Mouse (Mus musculus): ENCODE results near the gene Habp2. TPM values are rescaled to one million over a fixed set of nuclear protein-coding genes. Genes with fewer than 3 reads are reported as not detected.
"Not testable (repeated sequence)": the region's sequence is repeated elsewhere in the genome, so short reads cannot be mapped to it uniquely, and the experiment has no call there.

The Habp2 gene
- polyA plus RNA-seq, 1 experiment from 2014 or later: 1.7 TPM

- no peak overlapping the region for H3K27ac ChIP-seq (replicated peaks in 1 of 2; ENCODE audit: control insufficient read depth in 1 of 2, insufficient read depth in 1 of 2, low read depth in 2 of 2, low read length in 2 of 2)
- H3K27me3 ChIP-seq (ENCODE audit: control insufficient read depth, insufficient read depth, low read length): no peaks in the 10 kb centered on the region
- H3K4me1 ChIP-seq (ENCODE audit: control insufficient read depth in 2 of 2, insufficient read depth in 2 of 2, low read length in 2 of 2): peaks cover 0 to 3% of the 10 kb centered on the region in 2 experiments; a peak in 1 of 4 replicates
- no peaks in the 10 kb centered on the region for H3K9me3 ChIP-seq (ENCODE audit: control insufficient read depth, low read length)
- H3K4me3 ChIP-seq (ENCODE audit: control insufficient read depth in 1 of 2, insufficient read depth in 1 of 2, low read depth in 1 of 2, low read length in 2 of 2): no peak overlapping the region
- H3K36me3 ChIP-seq (ENCODE audit: control insufficient read depth, insufficient read depth, low read length): peaks cover 94% of the 10 kb centered on the region
- no peak overlapping the region for H3K4me2 ChIP-seq (ENCODE audit: low read length)
- WGBS: 78% methylated on average over 3 of the region's 3 CpGs
- no peak for ATAC-seq (ENCODE audit: insufficient number of reproducible peaks, insufficient read depth, low FRiP score, low read depth)
- H3K9ac ChIP-seq (ENCODE audit: low read length): no peak overlapping the region
Observed at GRCm38 (mm10) chr19:56346016-56346415, 59.1 kb downstream of the Habp2 start.

- peaks cover 0 to 3% of the 10 kb centered on the region in 2 experiments; a peak in 1 of 4 replicates for H3K4me1 ChIP-seq (ENCODE audit: control insufficient read depth in 2 of 2, insufficient read depth in 2 of 2, low read length in 2 of 2)
- H3K27me3 ChIP-seq (ENCODE audit: control insufficient read depth, insufficient read depth, low read length): no peaks in the 10 kb centered on the region
- peaks cover 94% of the 10 kb centered on the region for H3K36me3 ChIP-seq (ENCODE audit: control insufficient read depth, insufficient read depth, low read length)
- H3K27ac ChIP-seq (replicated peaks in 1 of 2; ENCODE audit: control insufficient read depth in 1 of 2, insufficient read depth in 1 of 2, low read depth in 2 of 2, low read length in 2 of 2): no peak overlapping the region
- ATAC-seq (ENCODE audit: insufficient number of reproducible peaks, insufficient read depth, low FRiP score, low read depth): no peak
- 60% methylated on average over 13 of the region's 13 CpGs for WGBS
- no peak overlapping the region for H3K4me3 ChIP-seq (ENCODE audit: control insufficient read depth in 1 of 2, insufficient read depth in 1 of 2, low read depth in 1 of 2, low read length in 2 of 2)
- no peaks in the 10 kb centered on the region for H3K9me3 ChIP-seq (ENCODE audit: control insufficient read depth, low read length)
- H3K4me2 ChIP-seq (ENCODE audit: low read length): no peak overlapping the region
- H3K9ac ChIP-seq (ENCODE audit: low read length): no peak overlapping the region
Observed at GRCm38 (mm10) chr19:56346750-56347149, 59.8 kb downstream of the Habp2 start.

GRCm38 (mm10) chr19:56349295-56349694, 62.4 kb downstream of the Habp2 start:
- ATAC-seq (ENCODE audit: insufficient number of reproducible peaks, insufficient read depth, low FRiP score, low read depth): no peak
- peaks cover 91% of the 10 kb centered on the region for H3K36me3 ChIP-seq (ENCODE audit: control insufficient read depth, insufficient read depth, low read length)
- no peaks in the 10 kb centered on the region for H3K27me3 ChIP-seq (ENCODE audit: control insufficient read depth, insufficient read depth, low read length)
- H3K4me1 ChIP-seq (ENCODE audit: control insufficient read depth in 2 of 2, insufficient read depth in 2 of 2, low read length in 2 of 2): 0 out of 4 replicates have a peak, but pooled peaks cover 0 to 3% of the 10 kb centered on the region in 2 experiments
- WGBS: 25% methylated on average over 6 of the region's 6 CpGs
- no peak overlapping the region for H3K4me3 ChIP-seq (ENCODE audit: control insufficient read depth in 1 of 2, insufficient read depth in 1 of 2, low read depth in 1 of 2, low read length in 2 of 2)
- H3K9ac ChIP-seq (ENCODE audit: low read length): no peak overlapping the region
- no peak overlapping the region for H3K4me2 ChIP-seq (ENCODE audit: low read length)
- peaks cover 6% of the 10 kb centered on the region for H3K9me3 ChIP-seq (ENCODE audit: control insufficient read depth, low read length)
- no peak overlapping the region for H3K27ac ChIP-seq (replicated peaks in 1 of 2; ENCODE audit: control insufficient read depth in 1 of 2, insufficient read depth in 1 of 2, low read depth in 2 of 2, low read length in 2 of 2)

GRCm38 (mm10) chr19:56353689-56354088, 66.8 kb downstream of the Habp2 start:
- no peak overlapping the region for H3K9ac ChIP-seq (ENCODE audit: low read length)
- no peak for ATAC-seq (ENCODE audit: insufficient number of reproducible peaks, insufficient read depth, low FRiP score, low read depth)
- 85% methylated on average over 10 of the region's 10 CpGs for WGBS

GRCm38 (mm10) chr19:56355201-56355600, 68.3 kb downstream of the Habp2 start:
- Histone ChIP-seq H3K9me3 (ENCODE audit: control insufficient read depth, low read length) (peaks cover 6% of the 10 kb centered on the region), H3K27me3 (ENCODE audit: control insufficient read depth, insufficient read depth, low read length) (no peaks in the 10 kb centered on the region), H3K36me3 (ENCODE audit: control insufficient read depth, insufficient read depth, low read length) (peaks cover 85% of the 10 kb centered on the region), H3K4me3 (ENCODE audit: control insufficient read depth in 1 of 2, insufficient read depth in 1 of 2, low read depth in 1 of 2, low read length in 2 of 2) (no peak overlapping the region), H3K4me2 (ENCODE audit: low read length) (no peak overlapping the region), H3K9ac (ENCODE audit: low read length) (no peak overlapping the region), H3K27ac (replicated peaks in 1 of 2; ENCODE audit: control insufficient read depth in 1 of 2, insufficient read depth in 1 of 2, low read depth in 2 of 2, low read length in 2 of 2) (no peak overlapping the region), H3K4me1 (ENCODE audit: control insufficient read depth in 2 of 2, insufficient read depth in 2 of 2, low read length in 2 of 2) (peaks cover 7 to 21% of the 10 kb centered on the region in 2 experiments; a peak in 3 of 4 replicates)
- no peak for ATAC-seq (ENCODE audit: insufficient number of reproducible peaks, insufficient read depth, low FRiP score, low read depth)
- 80% methylated on average over 12 of the region's 12 CpGs for WGBS

More at GRCm38 (mm10) chr19:56353689-56354088, 66.8 kb downstream of the Habp2 start:
- peaks cover 85% of the 10 kb centered on the region for H3K36me3 ChIP-seq (ENCODE audit: control insufficient read depth, insufficient read depth, low read length)
- H3K27me3 ChIP-seq (ENCODE audit: control insufficient read depth, insufficient read depth, low read length): no peaks in the 10 kb centered on the region
- H3K4me2 ChIP-seq (ENCODE audit: low read length): no peak overlapping the region
- peaks cover 7 to 21% of the 10 kb centered on the region in 2 experiments; a peak in 3 of 4 replicates for H3K4me1 ChIP-seq (ENCODE audit: control insufficient read depth in 2 of 2, insufficient read depth in 2 of 2, low read length in 2 of 2)
- H3K4me3 ChIP-seq (ENCODE audit: control insufficient read depth in 1 of 2, insufficient read depth in 1 of 2, low read depth in 1 of 2, low read length in 2 of 2): no peak overlapping the region
- peaks cover 6% of the 10 kb centered on the region for H3K9me3 ChIP-seq (ENCODE audit: control insufficient read depth, low read length)
- H3K27ac ChIP-seq (replicated peaks in 1 of 2; ENCODE audit: control insufficient read depth in 1 of 2, insufficient read depth in 1 of 2, low read depth in 2 of 2, low read length in 2 of 2): no peak overlapping the region

GRCm38 (mm10) chr19:56356480-56357373, 69.8 kb downstream of the Habp2 start:
- WGBS: 31% methylated on average over 17 of the region's 17 CpGs
- no peak for ATAC-seq (ENCODE audit: insufficient number of reproducible peaks, insufficient read depth, low FRiP score, low read depth)
- peaks cover 6% of the 10 kb centered on the region for H3K9me3 ChIP-seq (ENCODE audit: control insufficient read depth, low read length)
- peak overlapping the region; percentile 5 to 60 for H3K27ac ChIP-seq (replicated peaks in 1 of 2; ENCODE audit: control insufficient read depth in 1 of 2, insufficient read depth in 1 of 2, low read depth in 2 of 2, low read length in 2 of 2)
- peak overlapping the region; percentile 31 for H3K4me2 ChIP-seq (ENCODE audit: low read length)
- H3K4me1 ChIP-seq (ENCODE audit: control insufficient read depth in 2 of 2, insufficient read depth in 2 of 2, low read length in 2 of 2): peaks cover 7 to 21% of the 10 kb centered on the region in 2 experiments; a peak in 3 of 4 replicates
- peaks cover 87% of the 10 kb centered on the region for H3K36me3 ChIP-seq (ENCODE audit: control insufficient read depth, insufficient read depth, low read length)
- peak overlapping the region in 1 of 2 experiments; percentile 5; a peak in 1 of 4 replicates for H3K4me3 ChIP-seq (ENCODE audit: control insufficient read depth in 1 of 2, insufficient read depth in 1 of 2, low read depth in 1 of 2, low read length in 2 of 2)
- peak overlapping the region; percentile 21; the same call in 1 of the 2 replicates for H3K9ac ChIP-seq (ENCODE audit: low read length)
- no peaks in the 10 kb centered on the region for H3K27me3 ChIP-seq (ENCODE audit: control insufficient read depth, insufficient read depth, low read length)

- Histone ChIP-seq H3K9ac (ENCODE audit: low read length) (peak overlapping the region; percentile 21; the same call in 1 of the 2 replicates), H3K27ac (replicated peaks in 1 of 2; ENCODE audit: control insufficient read depth in 1 of 2, insufficient read depth in 1 of 2, low read depth in 2 of 2, low read length in 2 of 2) (peak overlapping the region; percentile 5 to 61), H3K36me3 (ENCODE audit: control insufficient read depth, insufficient read depth, low read length) (peaks cover 87% of the 10 kb centered on the region), H3K4me1 (ENCODE audit: control insufficient read depth in 2 of 2, insufficient read depth in 2 of 2, low read length in 2 of 2) (peaks cover 7 to 21% of the 10 kb centered on the region in 2 experiments; a peak in 3 of 4 replicates)
- not testable (repeated sequence) for ATAC-seq (ENCODE audit: insufficient number of reproducible peaks, insufficient read depth, low FRiP score, low read depth); H3K27me3 ChIP-seq (ENCODE audit: control insufficient read depth, insufficient read depth, low read length); H3K4me2 ChIP-seq (ENCODE audit: low read length); H3K9me3 ChIP-seq (ENCODE audit: control insufficient read depth, low read length); H3K4me3 ChIP-seq (ENCODE audit: control insufficient read depth in 1 of 2, insufficient read depth in 1 of 2, low read depth in 1 of 2, low read length in 2 of 2)
- WGBS: 38% methylated on average over 2 of the region's 2 CpGs
Observed at GRCm38 (mm10) chr19:56357374-56357708, 70.4 kb downstream of the Habp2 start.

Measured in heart, embryonic 14.5 days (tissue).